Mouse (Mus musculus) right cerebral cortex, postnatal 10 days (tissue): ENCODE measurements at regions not wholly inside any gene's neighbourhood (a gene's known extent, or its start where the extent isn't known, plus 50 kb on each side); places are given as distances from the start of the nearest gene placed in this dataset.

Source experiments
- DNase-seq, 2 experiments: peaks; one replicate each; pipeline ENCODE4 v3.0.0; 2021; ENCODE audit warnings: low spot score in 2 of 2

- DNase-seq, result no peak
Measured at GRCm38 (mm10) chr12:74523988-74524387, 207.8 kb upstream of the Gm11042 start.

- DNase-seq, result no peak
Measured at GRCm38 (mm10) chr12:74518032-74518431, 201.8 kb upstream of the Gm11042 start.

- DNase-seq, result peak; percentile 64 to 80
Measured at GRCm38 (mm10) chr12:74516527-74516926, 200.3 kb upstream of the Gm11042 start.

- DNase-seq, result no peak
Measured at GRCm38 (mm10) chr12:74502791-74503190, 186.6 kb upstream of the Gm11042 start.

GRCm38 (mm10) chr12:74477619-74478018, 161.4 kb upstream of the Gm11042 start:
- no peak for DNase-seq

GRCm38 (mm10) chr12:74474741-74475140, 158.5 kb upstream of the Gm11042 start:
- no peak for DNase-seq

GRCm38 (mm10) chr12:74458521-74458920, 142.3 kb upstream of the Gm11042 start:
- peak; percentile 56 to 64 for DNase-seq

- DNase-seq, result no peak
Measured at GRCm38 (mm10) chr12:74452375-74453090, 136.3 kb upstream of the Gm11042 start.

GRCm38 (mm10) chr12:74448248-74448647, 132.1 kb upstream of the Gm11042 start:
- peak in 1 of 2 experiments; percentile 56 for DNase-seq

- no peak for DNase-seq
Measured at GRCm38 (mm10) chr12:74434874-74435273, 118.7 kb upstream of the Gm11042 start.

- DNase-seq, result no peak
Measured at GRCm38 (mm10) chr12:74414738-74415137, 98.5 kb upstream of the Gm11042 start.

GRCm38 (mm10) chr12:74410511-74410910, 94.3 kb upstream of the Gm11042 start:
- peak; percentile 51 to 58 for DNase-seq

GRCm38 (mm10) chr12:74407591-74408095, 91.4 kb upstream of the Gm11042 start:
- no peak for DNase-seq

GRCm38 (mm10) chr12:74389811-74390210, 73.6 kb upstream of the Gm11042 start:
- DNase-seq, result peak; percentile 49 to 61
